Mouse (Mus musculus) lung, embryonic 15.5 days (tissue): ENCODE measurements around the gene Sh3pxd2b. TPM values are rescaled to one million over a fixed set of nuclear protein-coding genes. Genes with fewer than 3 reads are reported as not detected.
A peak's percentile ranks its signal among the peaks of the same experiment; 100 is the strongest.

ENCODE experiments used
- ATAC-seq: fragments of 200-750 bp; cut with Nextera tagmentation; 2 replicates; pipeline ENCODE4 v1.8.0; 2017; ENCODE audit warnings: moderate number of reproducible peaks, borderline replicate concordance; ENCODE audit not compliant: low FRiP score, low TSS enrichment; ENCODE audit errors: extremely low read depth
- H3K27ac ChIP-seq: fragments of 300-500 bp; sonication (generic); 2 replicates; pipeline ENCODE4 v1.5.1; 2015; ENCODE audit warnings: moderate library complexity, mild to moderate bottlenecking, inconsistent platforms
- H3K27me3 ChIP-seq: fragments of 300-500 bp; sonication (generic); 2 replicates; pipeline ENCODE4 v1.6.1; 2015; ENCODE audit warnings: inconsistent platforms
- H3K36me3 ChIP-seq: fragments of 300-500 bp; sonication (generic); 2 replicates; pipeline ENCODE4 v1.6.1; 2015; ENCODE audit warnings: inconsistent platforms
- H3K4me1 ChIP-seq: fragments of 300-500 bp; sonication (generic); 2 replicates; pipeline ENCODE4 v1.6.1; 2015; ENCODE audit warnings: inconsistent platforms
- H3K4me2 ChIP-seq: fragments of 300-500 bp; sonication (generic); 2 replicates; pipeline ENCODE4 v1.6.1; 2015; ENCODE audit warnings: inconsistent platforms, mild to moderate bottlenecking, moderate library complexity
- H3K4me3 ChIP-seq: fragments of 300-500 bp; sonication (generic); 2 replicates; pipeline ENCODE4 v1.5.1; 2015; ENCODE audit warnings: mild to moderate bottlenecking, inconsistent platforms
- H3K9ac ChIP-seq: fragments of 300-500 bp; sonication (generic); 2 replicates; pipeline ENCODE4 v1.6.1; 2015; ENCODE audit warnings: inconsistent platforms
- H3K9me3 ChIP-seq: fragments of 300-500 bp; sonication (generic); 2 replicates; pipeline ENCODE4 v1.6.1; 2016; ENCODE audit warnings: inconsistent platforms
- WGBS: fragments of 180-500 bp; shearing (Covaris S2); methylation state at CpG from one replicate; pipeline ENCODE4 v1.1.7; 2015; 5-methylcytosine and 5-hydroxymethylcytosine counted together
- polyA plus RNA-seq: library from polyadenylated mRNA; unstranded; fragments of >200 nt; fragmentation: Nextera tagmentation; extraction: Ambion mirVana; gene quantifications from 2 replicates; pipeline ENCODE4 v1.2.1, GENCODE M21; 2015

Sh3pxd2b gene
- polyA plus RNA-seq, 1 experiment from 2014 or later = 24.3 TPM

DNA sequence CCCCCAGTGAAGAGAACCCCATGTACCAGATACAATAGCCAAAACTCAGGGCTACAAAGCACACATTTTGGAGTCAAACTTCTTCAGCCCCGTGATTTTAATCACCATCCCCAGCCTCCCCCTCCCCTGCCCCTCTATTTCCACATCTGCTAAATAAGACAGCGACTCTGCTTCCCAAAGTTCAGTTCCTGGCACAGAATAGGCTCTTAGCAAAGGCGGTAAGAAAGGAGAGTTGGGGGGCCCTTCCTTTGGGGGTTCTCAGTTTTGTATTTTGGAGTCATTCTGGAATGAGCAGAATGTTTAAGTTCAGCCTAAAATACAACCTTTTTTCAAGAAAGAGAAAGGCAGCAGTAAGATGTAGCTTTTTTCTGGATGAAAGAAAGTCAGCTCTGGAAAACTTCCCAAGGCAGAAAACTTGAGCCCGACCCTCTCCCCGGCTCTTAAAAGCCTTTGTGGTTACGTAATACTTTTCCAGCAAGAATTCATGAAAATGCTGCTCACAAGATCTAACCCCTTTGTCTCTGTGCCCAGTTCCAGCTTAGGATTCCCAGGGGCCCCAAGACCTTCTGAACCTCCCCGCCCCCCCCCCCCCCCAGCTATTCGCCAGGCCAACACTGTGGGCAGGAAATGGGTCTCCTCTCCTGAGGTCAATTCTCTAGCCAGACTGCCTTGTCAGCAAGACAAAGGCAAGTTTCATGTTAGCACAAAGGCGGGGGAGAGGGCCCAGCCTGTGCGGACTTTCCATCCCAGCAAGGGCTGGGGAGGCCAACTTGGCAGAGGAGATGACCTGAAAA is 35.9 kb downstream of the Sh3pxd2b start:
- Histone ChIP-seq H3K9me3 (no peaks in the 10 kb centered on the region), H3K4me1 (peaks cover 27% of the 10 kb centered on the region), H3K4me2 (no peak overlapping the region; the same call in 1 of the 2 replicates), H3K36me3 (peaks cover 26% of the 10 kb centered on the region), H3K4me3 (no peak overlapping the region), H3K27ac (peak overlapping the region; percentile 97), H3K27me3 (no peaks in the 10 kb centered on the region), H3K9ac (peak overlapping the region; percentile 24; the same call in 1 of the 2 replicates)
- 15% methylated on average over 10 of the region's 10 CpGs for WGBS
- peak; percentile 95 for ATAC-seq

DNA sequence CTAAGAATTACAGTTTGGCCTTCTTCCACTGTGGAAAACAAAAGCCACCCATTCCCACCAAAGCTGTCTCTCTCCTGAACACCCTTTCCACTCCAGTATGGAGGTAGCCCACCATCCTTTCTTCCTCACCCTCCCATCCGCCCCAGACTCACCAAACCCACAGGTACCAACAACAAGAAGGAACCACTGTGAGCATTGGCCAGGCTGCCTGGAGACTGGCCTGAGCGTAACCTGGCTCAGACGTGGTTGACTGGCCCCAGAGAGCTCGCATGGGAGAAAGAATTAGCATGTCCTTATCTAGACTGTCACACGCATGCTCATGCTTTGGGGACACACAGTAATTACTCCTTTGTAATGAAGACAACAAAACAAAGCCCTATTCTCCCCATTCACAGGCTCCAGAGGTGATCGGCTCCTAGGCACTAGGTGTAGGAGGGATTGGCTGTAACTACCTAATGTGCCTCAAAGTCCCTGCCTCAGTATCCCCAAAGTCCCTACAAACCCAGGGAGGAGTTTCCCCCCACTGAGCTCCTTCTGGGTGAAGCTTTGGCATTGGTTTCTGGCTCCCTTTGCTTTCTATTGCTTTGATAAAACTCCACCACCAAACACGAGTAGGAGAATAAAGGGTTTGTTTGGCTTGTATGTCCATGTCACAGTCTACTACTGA is 36.6 kb downstream of the Sh3pxd2b start:
- Histone ChIP-seq H3K27ac (peak overlapping the region; percentile 97), H3K9me3 (no peaks in the 10 kb centered on the region), H3K36me3 (peaks cover 29% of the 10 kb centered on the region), H3K4me1 (peaks cover 27% of the 10 kb centered on the region), H3K4me3 (no peak overlapping the region), H3K4me2 (no peak overlapping the region), H3K9ac (peak overlapping the region; percentile 24; the same call in 1 of the 2 replicates), H3K27me3 (no peaks in the 10 kb centered on the region)
- no peak; the same call in 1 of the 2 replicates for ATAC-seq
- WGBS = 72% methylated on average over 7 of the region's 7 CpGs

DNA sequence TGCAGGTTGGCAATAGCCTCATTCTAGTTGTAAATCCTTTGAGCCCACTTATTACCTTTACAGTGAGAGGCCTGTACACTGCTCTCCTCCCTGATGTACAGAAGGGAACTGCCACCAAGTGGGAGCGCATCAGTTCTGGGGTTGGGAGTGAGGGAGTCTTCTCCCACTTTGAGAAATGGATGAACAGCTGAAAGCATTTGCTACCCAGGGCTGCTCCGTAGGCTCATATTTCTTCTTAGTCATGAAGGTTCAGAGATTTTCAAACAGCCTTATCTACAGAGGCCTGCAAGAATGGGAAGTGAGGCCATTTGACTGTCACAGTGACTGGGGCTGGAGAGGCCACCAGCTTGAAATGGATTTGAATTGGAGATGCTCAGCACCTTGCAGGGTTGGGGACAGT is 38.4 kb downstream of the Sh3pxd2b start:
- Histone ChIP-seq H3K27ac (no peak overlapping the region), H3K9me3 (no peaks in the 10 kb centered on the region), H3K27me3 (no peaks in the 10 kb centered on the region), H3K4me2 (no peak overlapping the region), H3K36me3 (peaks cover 36% of the 10 kb centered on the region), H3K4me3 (no peak overlapping the region), H3K4me1 (peaks cover 25% of the 10 kb centered on the region), H3K9ac (no peak overlapping the region)
- WGBS = 86% methylated on average over 2 of the region's 2 CpGs
- no peak for ATAC-seq

DNA sequence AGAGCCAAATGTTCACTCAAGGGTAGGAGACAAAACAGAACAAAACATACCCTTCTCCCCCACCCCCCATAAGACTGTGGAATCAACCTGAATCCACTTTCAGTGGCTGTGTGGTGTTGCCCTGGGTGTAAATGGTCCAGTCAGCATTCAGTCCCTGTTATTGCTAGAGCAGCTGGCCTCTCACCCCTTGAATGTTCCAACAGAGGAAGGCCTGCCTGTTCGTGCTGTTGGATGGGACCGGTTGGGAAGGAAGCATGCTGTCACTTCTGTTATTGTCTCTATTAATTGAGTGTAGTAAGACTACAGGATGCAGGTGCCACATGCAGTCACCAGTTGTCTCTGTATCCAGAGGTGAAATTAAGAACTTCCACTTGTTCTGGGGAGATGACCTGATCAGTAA is 40.4 kb downstream of the Sh3pxd2b start:
- H3K9ac ChIP-seq = no peak overlapping the region
- no peaks in the 10 kb centered on the region for H3K27me3 ChIP-seq
- no peak for ATAC-seq
- 60% methylated on average over 2 of the region's 2 CpGs for WGBS
- H3K4me2 ChIP-seq = no peak overlapping the region
- 0 out of 2 replicates have a peak overlapping the region, but pooled peaks have one; percentile 24 for H3K27ac ChIP-seq
- peaks cover 30% of the 10 kb centered on the region for H3K36me3 ChIP-seq
- H3K4me3 ChIP-seq = no peak overlapping the region
- peaks cover 17% of the 10 kb centered on the region for H3K4me1 ChIP-seq
- no peaks in the 10 kb centered on the region for H3K9me3 ChIP-seq

DNA sequence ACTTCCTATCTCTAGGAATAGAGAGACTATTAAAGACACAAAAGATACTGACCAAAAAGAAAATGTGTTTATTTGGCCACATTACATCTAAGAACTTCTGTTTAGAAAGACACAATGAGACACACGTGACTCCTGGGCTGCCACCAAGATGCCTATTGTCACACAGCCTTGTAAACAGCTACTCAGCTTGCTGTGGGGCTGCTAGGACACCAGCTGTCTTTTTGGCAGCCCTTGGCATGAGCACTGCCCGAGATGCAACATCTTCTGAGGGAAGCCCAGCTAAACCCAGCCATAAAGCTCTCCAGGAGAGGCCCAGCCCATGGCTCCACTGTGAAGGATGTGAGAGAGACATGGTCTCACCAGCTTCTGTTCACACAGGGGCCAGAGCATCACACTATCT is 45.5 kb downstream of the Sh3pxd2b start:
- WGBS = 72% methylated on average over 2 of the region's 2 CpGs
- Histone ChIP-seq H3K9ac (no peak overlapping the region), H3K27ac (no peak overlapping the region), H3K4me2 (no peak overlapping the region), H3K27me3 (no peaks in the 10 kb centered on the region), H3K9me3 (no peaks in the 10 kb centered on the region), H3K4me3 (no peak overlapping the region), H3K4me1 (no peaks in the 10 kb centered on the region), H3K36me3 (peaks cover 50% of the 10 kb centered on the region)
- peak; percentile 32; the same call in 1 of the 2 replicates for ATAC-seq

DNA sequence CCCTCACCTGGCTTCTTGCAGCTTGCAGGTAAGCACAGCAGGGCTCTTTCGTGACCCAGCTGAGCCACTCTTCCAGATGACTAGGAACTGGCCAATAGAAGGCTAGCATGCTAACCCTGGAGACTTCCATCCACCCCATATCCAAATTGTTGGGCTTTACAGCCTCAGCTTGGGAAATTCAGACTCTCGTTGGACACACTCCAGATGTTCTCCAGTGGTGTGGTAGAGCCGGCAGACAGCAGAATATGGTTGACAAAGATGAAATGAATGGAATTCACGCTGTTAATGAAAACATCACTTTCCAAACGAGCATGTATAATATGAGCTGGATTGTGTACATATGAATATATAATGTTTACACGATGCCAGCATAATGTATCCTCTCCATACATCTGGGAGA is 48.2 kb downstream of the Sh3pxd2b start:
- H3K9me3 ChIP-seq = no peaks in the 10 kb centered on the region
- peaks cover 47% of the 10 kb centered on the region for H3K36me3 ChIP-seq
- WGBS = 54% methylated on average over 6 of the region's 6 CpGs
- no peak overlapping the region for H3K27ac ChIP-seq
- ATAC-seq = no peak; the same call in 1 of the 2 replicates
- H3K4me2 ChIP-seq = no peak overlapping the region
- no peak overlapping the region for H3K9ac ChIP-seq
- H3K4me3 ChIP-seq = no peak overlapping the region
- H3K4me1 ChIP-seq = no peaks in the 10 kb centered on the region
- no peaks in the 10 kb centered on the region for H3K27me3 ChIP-seq

DNA sequence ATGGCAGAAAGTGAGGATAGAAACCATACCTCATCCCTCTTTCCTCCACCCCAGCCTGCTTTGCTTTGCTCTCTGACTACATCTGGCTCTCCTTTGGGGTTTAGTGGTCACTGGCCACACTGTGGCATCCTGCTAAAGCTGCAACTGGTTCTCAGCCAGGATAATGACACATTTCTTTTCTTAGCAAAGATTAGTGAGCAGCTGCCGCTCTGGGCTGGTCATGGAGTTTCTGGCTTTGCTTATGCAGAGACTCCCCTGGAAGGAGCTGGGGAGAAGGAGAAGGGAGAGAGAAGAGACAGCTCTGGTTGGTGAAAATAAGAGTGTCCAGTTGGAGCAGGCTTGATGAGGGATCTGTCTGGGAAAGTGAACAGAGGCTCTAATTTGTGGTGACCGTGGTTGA is 50.8 kb downstream of the Sh3pxd2b start:
- Histone ChIP-seq H3K27ac (no peak overlapping the region), H3K27me3 (no peaks in the 10 kb centered on the region), H3K4me2 (no peak overlapping the region), H3K4me1 (0 out of 2 replicates have a peak, but pooled peaks cover 7% of the 10 kb centered on the region), H3K9ac (no peak overlapping the region), H3K9me3 (no peaks in the 10 kb centered on the region), H3K36me3 (peaks cover 47% of the 10 kb centered on the region), H3K4me3 (no peak overlapping the region)
- no peak for ATAC-seq
- WGBS = 67% methylated on average over 2 of the region's 2 CpGs

DNA sequence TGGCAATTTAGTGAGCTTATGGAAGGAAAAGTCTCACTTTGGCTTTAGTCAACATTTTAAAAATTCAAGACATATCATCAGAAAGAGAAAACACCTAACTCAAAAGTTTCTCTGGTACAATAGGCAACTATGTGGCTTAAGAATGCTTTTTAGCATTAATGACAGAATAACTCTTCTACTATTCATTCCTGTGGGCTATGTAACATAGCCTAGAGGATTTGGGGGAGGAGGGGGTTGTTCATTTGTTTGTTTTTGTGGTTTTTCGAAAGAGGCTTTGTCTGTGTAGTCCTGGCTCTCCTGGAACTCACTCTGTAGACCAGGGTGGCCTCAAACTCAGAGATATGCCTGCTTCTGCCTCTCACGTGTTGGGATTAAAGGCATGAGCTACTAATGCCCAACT is 51.6 kb downstream of the Sh3pxd2b start:
- ATAC-seq = no peak
- no peak overlapping the region for H3K27ac ChIP-seq
- peaks cover 42% of the 10 kb centered on the region for H3K36me3 ChIP-seq
- H3K4me3 ChIP-seq = no peak overlapping the region
- no peak overlapping the region for H3K9ac ChIP-seq
- H3K4me2 ChIP-seq = no peak overlapping the region
- no peaks in the 10 kb centered on the region for H3K9me3 ChIP-seq
- no peaks in the 10 kb centered on the region for H3K27me3 ChIP-seq
- H3K4me1 ChIP-seq = 0 out of 2 replicates have a peak, but pooled peaks cover 7% of the 10 kb centered on the region
- 73% methylated on average over 2 of the region's 2 CpGs for WGBS

DNA sequence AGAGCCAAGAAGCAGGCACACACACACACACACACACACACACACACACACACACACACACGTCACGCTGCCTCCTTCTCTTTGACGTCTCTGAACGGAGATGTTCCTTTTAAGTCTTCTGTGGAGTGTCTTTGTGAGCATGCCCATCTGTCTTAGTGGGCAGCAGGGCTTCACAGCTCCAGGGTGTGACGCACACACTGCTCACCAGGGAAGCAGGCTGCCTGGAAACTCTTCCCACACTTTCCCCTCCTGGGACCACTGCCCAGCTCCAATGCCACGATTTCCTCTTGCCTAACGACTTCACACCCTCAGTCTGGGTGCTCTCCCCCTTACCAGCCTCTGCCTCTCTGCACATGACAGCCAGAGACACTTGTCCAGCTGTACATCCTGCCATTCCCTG is 55.1 kb downstream of the Sh3pxd2b start:
- Histone ChIP-seq H3K27ac (no peak overlapping the region), H3K9ac (no peak overlapping the region), H3K27me3 (no peaks in the 10 kb centered on the region), H3K4me2 (no peak overlapping the region), H3K4me1 (peaks cover 18% of the 10 kb centered on the region), H3K9me3 (no peaks in the 10 kb centered on the region), H3K36me3 (peaks cover 39% of the 10 kb centered on the region), H3K4me3 (no peak overlapping the region)
- ATAC-seq = no peak
- WGBS = 55% methylated on average over 7 of the region's 7 CpGs

DNA sequence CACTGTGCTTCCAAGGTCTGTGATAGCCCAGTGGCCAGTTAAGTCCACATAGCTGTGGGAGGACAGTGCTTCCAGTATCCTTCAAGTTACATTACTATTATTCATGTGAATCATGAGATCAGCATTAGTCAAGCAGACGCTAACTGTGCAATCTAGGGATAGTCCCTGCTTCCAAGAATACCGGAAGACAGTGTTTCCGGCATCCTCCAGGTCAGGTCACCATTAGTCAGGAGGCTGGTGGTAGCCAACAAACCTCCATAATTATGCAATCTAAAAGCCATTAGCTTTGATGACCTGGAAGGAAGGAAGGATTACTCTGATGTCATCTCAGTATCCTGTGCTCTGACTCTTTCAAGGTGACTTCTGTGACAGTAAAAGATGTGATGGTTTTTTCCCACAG is 57.1 kb downstream of the Sh3pxd2b start:
- Histone ChIP-seq H3K27ac (no peak overlapping the region), H3K4me1 (peaks cover 18% of the 10 kb centered on the region), H3K27me3 (no peaks in the 10 kb centered on the region), H3K4me3 (no peak overlapping the region), H3K9ac (no peak overlapping the region), H3K4me2 (no peak overlapping the region), H3K9me3 (no peaks in the 10 kb centered on the region), H3K36me3 (peaks cover 40% of the 10 kb centered on the region)
- no peak for ATAC-seq
- 57% methylated on average over 3 of the region's 3 CpGs for WGBS

DNA sequence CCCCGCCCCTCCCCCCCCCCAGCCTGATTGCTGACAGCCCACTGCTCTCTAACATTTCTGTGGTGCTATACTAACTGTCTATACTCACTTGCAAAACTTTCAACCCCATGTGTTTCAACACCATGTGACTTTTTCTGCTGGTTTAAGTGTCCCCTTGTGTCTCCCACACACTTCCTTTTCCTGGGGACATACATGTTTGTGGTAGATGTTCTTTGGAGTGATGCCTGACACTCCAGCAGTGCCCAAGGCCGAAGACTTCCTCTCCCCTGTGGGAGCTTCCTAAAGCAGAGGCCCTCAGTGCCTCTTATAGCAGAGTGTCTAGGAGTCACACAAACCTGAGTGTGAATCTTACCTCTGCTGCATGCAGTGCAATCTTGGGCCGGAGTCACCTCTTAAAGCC is 60.2 kb downstream of the Sh3pxd2b start:
- H3K4me3 ChIP-seq = no peak overlapping the region
- ATAC-seq = no peak
- H3K9ac ChIP-seq = no peak overlapping the region
- peak overlapping the region; percentile 16; the same call in 1 of the 2 replicates for H3K27ac ChIP-seq
- 76% methylated on average over 2 of the region's 3 CpGs for WGBS
- no peaks in the 10 kb centered on the region for H3K27me3 ChIP-seq
- peaks cover 53% of the 10 kb centered on the region for H3K36me3 ChIP-seq
- no peaks in the 10 kb centered on the region for H3K9me3 ChIP-seq
- no peak overlapping the region for H3K4me2 ChIP-seq
- peaks cover 26% of the 10 kb centered on the region for H3K4me1 ChIP-seq

DNA sequence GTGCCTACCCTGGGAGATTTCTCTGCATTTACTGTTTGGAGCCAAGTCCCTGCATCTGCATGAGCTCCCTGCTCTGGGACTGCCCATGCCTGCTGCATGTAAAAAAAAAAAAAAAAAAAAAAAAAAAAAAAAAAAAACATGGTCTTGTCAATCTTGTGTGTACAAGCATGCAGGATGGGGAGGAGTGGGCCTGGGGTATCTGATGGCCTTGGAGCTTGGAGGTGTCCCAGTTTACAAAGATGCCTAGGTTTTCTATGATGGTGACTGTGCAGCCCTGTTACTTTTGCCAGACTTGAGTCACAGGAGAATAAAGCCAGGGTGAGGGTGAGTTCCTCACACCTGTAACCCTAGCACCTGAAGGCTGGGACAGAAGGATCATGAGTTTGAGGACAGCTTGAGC is 61.4 kb downstream of the Sh3pxd2b start:
- Histone ChIP-seq H3K4me1 (peaks cover 20% of the 10 kb centered on the region), H3K4me2 (no peak overlapping the region), H3K27me3 (no peaks in the 10 kb centered on the region), H3K9ac (no peak overlapping the region), H3K36me3 (peaks cover 57% of the 10 kb centered on the region), H3K27ac (no peak overlapping the region), H3K4me3 (no peak overlapping the region), H3K9me3 (no peaks in the 10 kb centered on the region)
- ATAC-seq = no peak
